Mouse (Mus musculus) spleen, postnatal 14 days (tissue): ENCODE measurements around the gene Foxa2.

Experiments used
- DNase-seq, 2 experiments: peaks; one replicate each; pipeline ENCODE4 v3.0.0; 2021 to 2022; ENCODE audit warnings: low spot score in 2 of 2

The Foxa2 gene

DNA sequence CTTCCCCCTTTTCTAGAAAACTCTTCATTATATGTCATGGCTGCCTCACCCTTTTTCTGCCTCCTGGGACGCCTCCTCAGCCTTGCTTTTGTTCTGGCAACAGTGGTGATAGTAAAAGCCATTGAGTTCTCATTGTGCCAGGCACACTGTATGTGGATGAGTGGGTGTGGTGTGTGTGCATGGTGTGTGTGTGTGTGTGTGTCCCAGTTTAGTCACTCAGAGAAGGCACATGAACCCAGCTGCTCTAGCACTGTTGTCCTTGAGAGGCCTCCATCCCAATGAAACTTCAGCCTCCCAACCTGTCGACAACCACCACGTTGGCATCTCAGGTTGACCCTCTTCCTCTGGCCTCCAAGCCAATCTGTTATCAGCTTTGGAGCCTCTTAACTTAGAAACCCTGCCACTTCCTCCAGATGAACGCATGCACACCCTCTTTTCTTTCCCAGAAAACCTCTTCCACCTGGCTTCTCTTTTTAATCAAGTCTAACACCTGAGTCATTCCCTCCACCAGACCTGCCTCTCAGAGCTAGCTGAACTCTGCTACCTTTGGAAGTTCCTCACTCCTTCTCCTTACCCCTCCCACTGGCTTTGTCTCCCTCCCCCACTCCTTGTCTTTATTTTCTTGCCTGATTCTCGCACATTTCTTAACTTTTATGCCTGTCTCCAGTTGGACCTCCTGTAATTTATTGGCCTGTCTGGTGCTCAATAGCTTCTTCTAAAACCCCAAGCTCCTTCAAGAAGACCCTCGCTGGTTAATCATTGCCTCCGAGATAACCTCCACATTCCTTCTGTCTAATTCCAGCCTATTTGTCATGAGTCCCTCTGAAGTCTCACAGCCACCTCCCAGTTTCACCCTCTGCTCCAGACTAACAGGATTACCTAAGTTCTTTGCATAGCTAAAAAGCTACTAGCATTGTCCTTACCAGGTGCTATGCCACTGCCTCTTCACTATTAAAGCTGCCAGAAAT, 41.9 kb downstream of the Foxa2 start:
- DNase-seq = no peak

DNA sequence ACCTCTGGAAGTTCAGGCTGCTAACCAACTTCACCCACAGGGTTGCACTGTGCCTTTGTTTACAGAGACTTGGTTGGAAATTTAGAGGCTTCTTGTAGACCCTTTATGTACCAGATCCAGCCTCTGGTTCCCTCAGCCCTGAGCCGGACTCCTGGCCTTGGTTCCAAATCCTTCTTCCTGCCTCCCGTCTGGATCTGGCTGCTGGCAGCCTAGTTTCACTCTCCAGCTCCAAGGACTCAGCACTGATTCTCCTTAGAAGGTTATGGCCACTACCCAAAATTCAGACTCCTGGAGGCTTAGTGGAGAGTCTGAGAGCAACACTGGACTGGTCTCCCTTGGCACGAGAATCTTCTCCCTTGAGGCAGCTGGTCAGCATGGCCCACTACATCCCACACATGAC, 43.3 kb downstream of the Foxa2 start:
- DNase-seq = no peak

- DNase-seq = no peak
These were observed 48.4 kb downstream of the Foxa2 start for GRCm38 (mm10) chr2:147998206-147998966.

- DNase-seq = no peak
These were observed 50.0 kb downstream of the Foxa2 start for GRCm38 (mm10) chr2:147996781-147997180.

DNA sequence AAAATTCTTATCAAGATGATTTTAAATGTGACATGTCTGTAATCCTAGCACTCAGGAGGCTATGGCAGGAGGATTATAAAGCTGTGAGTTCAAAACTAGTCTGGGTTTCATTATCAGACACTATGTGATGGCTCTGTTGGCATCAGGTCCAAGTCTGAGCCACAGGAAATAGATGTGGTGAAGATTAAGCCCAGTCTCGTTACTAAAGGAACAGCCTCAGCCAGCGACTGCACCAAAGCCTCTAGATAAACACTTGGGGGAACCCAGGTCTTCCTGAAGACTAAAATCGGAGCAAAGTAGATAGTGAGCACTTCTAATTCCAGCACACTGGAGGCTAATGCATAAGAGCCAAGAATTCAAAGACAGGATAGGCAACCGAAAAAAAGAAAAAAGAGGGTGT, 52.9 kb downstream of the Foxa2 start:
- no peak for DNase-seq

- no peak for DNase-seq
These were observed 53.7 kb downstream of the Foxa2 start for GRCm38 (mm10) chr2:147992935-147993679.
